Mouse (Mus musculus) hindbrain, embryonic 14.5 days (tissue): ENCODE measurements around the gene Cd52. TPM values are rescaled to one million over a fixed set of nuclear protein-coding genes. Genes with fewer than 3 reads are reported as not detected.

Experiments used
- ATAC-seq: fragments of 200-750 bp; cut with Nextera tagmentation; 2 replicates; pipeline ENCODE4 v1.8.0; 2017; ENCODE audit warnings: moderate number of reproducible peaks, mild to moderate bottlenecking, moderate TSS enrichment, moderate library complexity; ENCODE audit not compliant: low FRiP score
- DNase-seq: peaks from one replicate; pipeline ENCODE4 v3.0.0-alpha.2; 2015; ENCODE audit warnings: low spot score
- H3K27ac ChIP-seq: fragments of 300-500 bp; sonication (generic); 2 replicates; pipeline ENCODE4 v1.5.1; 2014; ENCODE audit warnings: mild to moderate bottlenecking, moderate library complexity
- H3K27me3 ChIP-seq: fragments of 300-500 bp; sonication (generic); 2 replicates; pipeline ENCODE4 v1.6.1; 2014; ENCODE audit warnings: mild to moderate bottlenecking, low read length, mixed read lengths; ENCODE audit not compliant: control insufficient read depth, insufficient read depth
- H3K36me3 ChIP-seq: fragments of 300-500 bp; sonication (generic); replicated peaks from 2 replicates; pipeline ENCODE4 v1.6.1; 2014; ENCODE audit not compliant: control insufficient read depth, insufficient read depth
- H3K4me1 ChIP-seq: fragments of 300-500 bp; sonication (generic); replicated peaks from 2 replicates; pipeline ENCODE4 v1.6.1; 2014; ENCODE audit warnings: antibody characterized with exemption, low read length, mixed read lengths; ENCODE audit not compliant: control insufficient read depth, insufficient read depth
- H3K4me2 ChIP-seq: fragments of 300-500 bp; sonication (generic); replicated peaks from 2 replicates; pipeline ENCODE4 v1.6.1; 2014; ENCODE audit warnings: mild to moderate bottlenecking, moderate library complexity
- H3K4me3 ChIP-seq: fragments of 300-500 bp; sonication (generic); replicated peaks from 2 replicates; pipeline ENCODE4 v1.5.1; 2014; ENCODE audit warnings: mild to moderate bottlenecking, low read length
- H3K9ac ChIP-seq: fragments of 300-500 bp; sonication (generic); 2 replicates; pipeline ENCODE4 v1.6.1; 2014
- H3K9me3 ChIP-seq: fragments of 300-500 bp; sonication (generic); 2 replicates; pipeline ENCODE4 v1.6.1; 2016; ENCODE audit warnings: low read length; ENCODE audit not compliant: control insufficient read depth
- WGBS: fragments of 180-500 bp; shearing (Covaris S2); extraction: QIAGEN DNeasy Blood & Tissue Kit; methylation state at CpG from one replicate; pipeline ENCODE4 v1.1.7; 2014; 5-methylcytosine and 5-hydroxymethylcytosine counted together
- polyA plus RNA-seq: library from polyadenylated mRNA; unstranded; fragments of >200 nt; fragmentation: Nextera tagmentation; extraction: Ambion mirVana; gene quantifications from 2 replicates; pipeline ENCODE4 v1.2.1, GENCODE M21; 2014

The Cd52 gene
- polyA plus RNA-seq, 1 experiment from 2014 or later = 2.4 TPM

DNA sequence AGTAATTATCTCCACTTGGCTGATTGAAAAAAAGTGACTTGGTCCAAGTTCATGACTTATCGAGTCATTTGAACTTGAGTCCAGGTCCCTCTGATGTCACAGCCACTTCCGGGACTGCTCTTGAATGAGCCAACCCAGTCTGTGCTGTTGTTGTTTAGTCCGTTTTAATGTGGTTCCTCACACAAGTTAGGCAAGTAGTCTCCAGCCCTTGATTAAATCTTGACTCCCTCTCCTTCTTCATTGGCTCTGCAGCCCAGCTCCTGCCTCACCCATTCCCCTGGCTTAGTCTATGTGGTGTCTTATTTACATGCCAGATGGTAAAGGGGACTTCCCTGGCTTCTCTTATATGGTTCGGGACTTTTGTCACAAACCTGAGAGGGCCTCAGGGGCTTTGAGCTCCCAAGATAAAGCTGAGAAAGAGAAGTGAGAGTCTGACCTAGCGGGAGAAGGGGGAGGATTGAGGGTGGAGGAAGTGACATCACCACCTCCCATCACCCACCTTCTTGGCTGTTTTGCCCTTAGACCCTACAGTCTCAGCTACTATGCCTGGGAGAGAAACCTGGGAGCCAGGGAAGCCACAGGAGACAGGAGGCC lies 2.2 kb upstream of the Cd52 start:
- WGBS = 78% methylated on average over 5 of the region's 5 CpGs
- no peaks in the 10 kb centered on the region for H3K36me3 ChIP-seq
- no peak for ATAC-seq

GRCm38 (mm10) chr4:134096120-134096519 lies 1.2 kb upstream of the Cd52 start:
- Histone ChIP-seq H3K4me2 (no peak overlapping the region), H3K9me3 (no peaks in the 10 kb centered on the region), H3K27me3 (no peaks in the 10 kb centered on the region), H3K4me3 (no peak overlapping the region), H3K36me3 (no peaks in the 10 kb centered on the region), H3K9ac (no peak overlapping the region), H3K27ac (no peak overlapping the region), H3K4me1 (no peaks in the 10 kb centered on the region)
- 78% methylated on average over 3 of the region's 3 CpGs for WGBS
- DNase-seq = no peak
- ATAC-seq = no peak

More for the DNA sequence above, 2.2 kb upstream of the Cd52 start:
- no peak for DNase-seq
- no peaks in the 10 kb centered on the region for H3K9me3 ChIP-seq
- no peak overlapping the region for H3K4me3 ChIP-seq
- H3K27me3 ChIP-seq = no peaks in the 10 kb centered on the region
- no peaks in the 10 kb centered on the region for H3K4me1 ChIP-seq
- no peak overlapping the region for H3K4me2 ChIP-seq
- no peak overlapping the region for H3K9ac ChIP-seq
- H3K27ac ChIP-seq = no peak overlapping the region

DNA sequence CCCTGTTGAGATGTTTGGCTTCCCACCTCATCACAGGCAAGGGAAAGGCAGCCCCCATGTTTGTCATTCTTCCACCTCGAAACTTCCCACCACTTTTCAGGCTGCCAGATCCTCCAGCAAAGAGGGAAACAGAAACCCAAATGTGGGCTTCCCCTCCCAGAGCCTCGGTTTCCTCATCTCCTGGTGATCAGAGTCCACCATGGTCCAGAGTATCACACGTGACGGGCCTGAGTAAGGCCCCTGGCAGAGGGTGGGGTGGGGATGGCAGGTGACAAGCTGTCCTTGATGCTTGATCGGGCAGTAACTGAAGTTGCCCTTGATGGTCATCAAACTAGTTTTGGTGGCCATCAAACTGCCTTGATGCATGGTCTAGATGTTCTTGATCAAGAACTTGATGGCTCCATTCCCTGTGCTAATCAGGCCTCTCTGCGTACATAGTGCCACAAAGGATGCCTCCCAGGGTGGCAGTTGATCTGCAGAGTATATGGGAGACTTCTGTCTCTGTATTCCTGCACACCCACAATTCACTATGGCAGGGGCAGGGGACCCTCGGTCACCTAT lies 798 bp downstream of the Cd52 start:
- no peaks in the 10 kb centered on the region for H3K4me1 ChIP-seq
- no peaks in the 10 kb centered on the region for H3K9me3 ChIP-seq
- H3K4me3 ChIP-seq = no peak overlapping the region
- no peaks in the 10 kb centered on the region for H3K36me3 ChIP-seq
- WGBS = 87% methylated on average over 7 of the region's 7 CpGs
- no peak overlapping the region for H3K9ac ChIP-seq
- no peaks in the 10 kb centered on the region for H3K27me3 ChIP-seq
- no peak overlapping the region for H3K27ac ChIP-seq
- DNase-seq = no peak
- H3K4me2 ChIP-seq = no peak overlapping the region
- no peak for ATAC-seq

- ATAC-seq (no peak), DNase-seq (no peak)
- WGBS = 74% methylated on average over 6 of the region's 6 CpGs
These were observed 2.2 kb downstream of the Cd52 start for GRCm38 (mm10) chr4:134092382-134093288.

DNA sequence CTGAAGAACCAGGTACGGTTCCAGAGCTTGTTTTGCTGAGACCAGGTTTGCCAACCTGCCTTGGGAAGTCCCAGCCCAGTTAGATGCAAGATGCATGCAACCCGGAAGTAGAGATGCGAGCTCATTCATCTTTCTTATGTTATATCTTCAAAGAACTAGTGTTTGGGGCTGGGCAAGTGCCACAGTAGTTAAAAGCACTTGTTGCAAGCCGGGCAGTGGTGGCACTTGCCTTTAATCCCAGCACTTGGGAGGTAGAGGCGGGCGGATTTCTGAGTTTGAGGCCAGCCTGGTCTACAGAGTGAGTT lies 3.7 kb downstream of the Cd52 start:
- no peak for ATAC-seq

More at GRCm38 (mm10) chr4:134092382-134093288, 2.2 kb downstream of the Cd52 start:
- no peak overlapping the region for H3K4me2 ChIP-seq
- H3K4me3 ChIP-seq = no peak overlapping the region
- H3K9ac ChIP-seq = no peak overlapping the region
- H3K9me3 ChIP-seq = no peaks in the 10 kb centered on the region
- no peaks in the 10 kb centered on the region for H3K27me3 ChIP-seq
- H3K4me1 ChIP-seq = no peaks in the 10 kb centered on the region
- no peaks in the 10 kb centered on the region for H3K36me3 ChIP-seq
- H3K27ac ChIP-seq = no peak overlapping the region

DNA sequence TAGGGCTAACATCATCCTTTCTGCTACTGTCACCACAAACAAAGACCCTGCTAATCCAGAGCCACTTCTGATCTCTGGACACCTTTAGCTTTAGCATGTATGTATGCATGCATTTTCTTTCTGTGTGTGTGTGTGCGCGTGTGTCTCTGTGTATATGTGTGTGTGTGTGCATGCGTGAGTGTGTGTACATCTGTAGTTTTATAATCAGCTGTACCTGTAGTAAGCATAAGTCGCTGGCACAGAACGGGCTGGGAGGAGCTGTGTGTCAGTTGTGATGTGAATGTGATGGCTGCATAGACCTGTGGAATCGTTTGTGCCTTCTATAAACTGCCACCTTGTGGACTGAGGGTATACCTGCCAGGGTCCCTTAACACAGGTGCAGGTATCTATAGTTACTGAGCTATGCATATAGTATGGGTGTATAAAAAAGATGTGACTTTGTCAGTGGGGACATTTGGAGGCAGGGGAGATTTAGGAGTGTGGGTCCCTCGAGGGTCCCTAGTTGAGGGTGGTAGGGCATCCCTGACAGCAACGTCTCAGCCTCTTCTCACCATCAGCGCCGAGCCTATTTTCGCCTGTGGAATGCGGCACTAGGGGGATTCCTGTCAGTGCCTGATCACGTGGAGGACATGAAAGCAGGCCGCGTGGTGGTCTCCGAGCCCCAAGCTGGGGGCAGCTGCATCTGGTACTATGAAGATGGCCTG lies 4.2 kb downstream of the Cd52 start:
- H3K4me1 ChIP-seq = no peaks in the 10 kb centered on the region
- H3K36me3 ChIP-seq = no peaks in the 10 kb centered on the region
- H3K4me2 ChIP-seq = no peak overlapping the region
- H3K9ac ChIP-seq = no peak overlapping the region
- ATAC-seq (no peak), DNase-seq (no peak)
- H3K4me3 ChIP-seq = no peak overlapping the region
- H3K9me3 ChIP-seq = no peaks in the 10 kb centered on the region
- no peaks in the 10 kb centered on the region for H3K27me3 ChIP-seq
- 86% methylated on average over 16 of the region's 16 CpGs for WGBS
- H3K27ac ChIP-seq = no peak overlapping the region

More for the DNA sequence above, 3.7 kb downstream of the Cd52 start:
- no peak for DNase-seq
- no peak overlapping the region for H3K4me3 ChIP-seq
- H3K9me3 ChIP-seq = no peaks in the 10 kb centered on the region
- WGBS = 91% methylated on average over 6 of the region's 6 CpGs
- no peak overlapping the region for H3K9ac ChIP-seq
- no peaks in the 10 kb centered on the region for H3K27me3 ChIP-seq
- no peaks in the 10 kb centered on the region for H3K4me1 ChIP-seq
- no peaks in the 10 kb centered on the region for H3K36me3 ChIP-seq
- H3K4me2 ChIP-seq = no peak overlapping the region
- H3K27ac ChIP-seq = no peak overlapping the region

DNA sequence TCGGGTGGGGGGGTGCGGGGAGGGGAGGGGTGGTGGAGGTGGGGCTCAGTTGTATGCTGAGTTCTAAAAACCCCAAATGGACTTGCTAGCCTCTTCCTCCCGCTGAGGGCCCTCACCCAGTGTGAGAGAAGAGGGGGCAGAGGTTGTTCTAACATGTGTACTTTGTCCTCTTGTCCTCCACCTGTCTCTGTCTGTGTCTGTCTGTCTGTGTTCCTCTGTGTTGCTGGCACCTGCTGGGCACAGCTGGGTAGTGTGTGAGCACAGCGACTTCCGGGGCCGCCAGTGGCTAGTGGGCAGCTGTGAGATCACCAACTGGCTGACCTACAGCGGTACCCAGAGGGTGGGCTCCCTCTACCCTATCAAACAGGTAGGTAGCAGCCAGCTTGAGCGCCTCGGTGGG lies 5.9 kb downstream of the Cd52 start:
- ATAC-seq (no peak), DNase-seq (no peak)
- Histone ChIP-seq H3K4me1 (no peaks in the 10 kb centered on the region), H3K27ac (no peak overlapping the region), H3K4me2 (no peak overlapping the region), H3K9ac (no peak overlapping the region), H3K27me3 (no peaks in the 10 kb centered on the region), H3K4me3 (no peak overlapping the region), H3K36me3 (no peaks in the 10 kb centered on the region), H3K9me3 (no peaks in the 10 kb centered on the region)
- WGBS = 83% methylated on average over 9 of the region's 9 CpGs

DNA sequence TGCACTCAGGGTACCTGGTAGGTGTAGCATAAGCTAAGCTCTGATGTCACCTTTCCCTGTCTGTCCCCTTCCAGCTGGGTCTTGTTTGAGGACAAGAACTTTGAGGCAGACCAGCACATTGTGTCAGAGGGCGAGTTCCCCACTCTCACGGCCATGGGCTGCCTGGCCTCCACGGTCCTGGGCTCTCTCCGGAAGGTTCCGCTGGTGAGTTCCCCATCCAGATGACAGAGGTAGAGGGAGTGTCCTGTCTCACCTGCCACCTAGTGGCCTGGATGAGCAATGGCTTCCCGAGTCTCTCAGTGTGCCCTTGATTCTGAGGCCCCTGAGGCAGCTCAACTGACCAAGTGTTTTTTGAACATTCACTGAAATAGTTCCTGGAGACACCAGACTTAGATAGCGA lies 7.5 kb downstream of the Cd52 start:
- Histone ChIP-seq H3K9ac (no peak overlapping the region), H3K4me3 (no peak overlapping the region), H3K9me3 (no peaks in the 10 kb centered on the region), H3K4me1 (no peaks in the 10 kb centered on the region), H3K36me3 (no peaks in the 10 kb centered on the region), H3K27ac (no peak overlapping the region), H3K4me2 (no peak overlapping the region), H3K27me3 (peaks cover 6% of the 10 kb centered on the region)
- no peak for ATAC-seq
- WGBS = 46% methylated on average over 7 of the region's 7 CpGs
- peak; percentile 34 for DNase-seq

DNA sequence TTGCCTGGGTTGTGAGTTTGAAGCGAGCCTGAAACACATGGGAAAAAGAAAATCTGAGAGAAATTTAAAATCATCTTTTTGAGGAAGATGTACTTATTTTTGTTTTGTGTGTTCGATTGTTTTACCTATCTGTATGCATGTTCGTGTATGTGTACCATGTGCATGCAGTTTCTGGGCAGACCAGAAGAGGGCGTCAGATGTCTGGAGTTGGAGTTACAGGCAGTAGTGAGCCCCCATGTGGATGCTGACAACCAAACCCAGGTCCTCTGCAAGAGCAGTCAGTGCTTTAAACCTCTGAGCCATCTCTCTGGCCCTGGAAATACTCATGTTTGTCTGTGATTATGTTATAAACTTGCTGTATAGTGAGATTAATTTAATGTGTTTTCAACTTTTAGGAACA lies 9.9 kb downstream of the Cd52 start:
- WGBS = 88% methylated on average over 4 of the region's 4 CpGs
- peaks cover 5% of the 10 kb centered on the region for H3K4me1 ChIP-seq
- H3K27ac ChIP-seq = no peak overlapping the region
- peaks cover 25% of the 10 kb centered on the region for H3K27me3 ChIP-seq
- H3K4me2 ChIP-seq = no peak overlapping the region
- H3K36me3 ChIP-seq = no peaks in the 10 kb centered on the region
- DNase-seq = no peak
- no peak overlapping the region for H3K9ac ChIP-seq
- H3K4me3 ChIP-seq = no peak overlapping the region
- ATAC-seq = no peak
- H3K9me3 ChIP-seq = no peaks in the 10 kb centered on the region
